Mouse (Mus musculus): ENCODE measurements around the gene Blvrb. TPM values are rescaled to one million over a fixed set of nuclear protein-coding genes. Genes with fewer than 3 reads are reported as not detected.
"Not testable (repeated sequence)": the region's sequence is repeated elsewhere in the genome, so short reads cannot be mapped to it uniquely, and the experiment has no call there.

Blvrb gene
- total RNA-seq, 2 experiments from 2014 or later: 58.4 to 62.1 TPM

- DNase-seq (ENCODE audit: low spot score in 2 of 2): no peak
Observed at GRCm38 (mm10) chr7:27480927-27481626, 33.3 kb downstream of the Blvrb start.

GRCm38 (mm10) chr7:27481627-27481969 is 33.8 kb downstream of the Blvrb start:
- DNase-seq (ENCODE audit: low spot score in 2 of 2): peak; percentile 61 to 84

- DNase-seq (ENCODE audit: low spot score in 2 of 2): no peak
Observed at GRCm38 (mm10) chr7:27483860-27484259, 36.1 kb downstream of the Blvrb start.

GRCm38 (mm10) chr7:27486102-27486769 is 38.5 kb downstream of the Blvrb start:
- DNase-seq (ENCODE audit: low spot score in 2 of 2): no peak

- peak; percentile 96 to 100 for DNase-seq (ENCODE audit: low spot score in 2 of 2)
Observed at GRCm38 (mm10) chr7:27486770-27487697, 39.3 kb downstream of the Blvrb start, which contains the start of gene Sertad1. Gene Sertad1, plus strand, starts transcription at chr7:27486910.

- DNase-seq (ENCODE audit: low spot score in 2 of 2): peak in 1 of 2 experiments; percentile 61
Observed at GRCm38 (mm10) chr7:27487740-27488268, 40.0 kb downstream of the Blvrb start.

- DNase-seq (ENCODE audit: low spot score in 2 of 2): no peak
Observed at GRCm38 (mm10) chr7:27489270-27489869, 41.6 kb downstream of the Blvrb start.

GRCm38 (mm10) chr7:27490227-27490542 is 42.4 kb downstream of the Blvrb start:
- DNase-seq (ENCODE audit: low spot score in 2 of 2): no peak

- DNase-seq (ENCODE audit: low spot score in 2 of 2): peak; percentile 87 to 88
Observed at GRCm38 (mm10) chr7:27490543-27491329, 43.0 kb downstream of the Blvrb start.

- no peak for DNase-seq (ENCODE audit: low spot score in 2 of 2)
Observed at GRCm38 (mm10) chr7:27491856-27492255, 44.1 kb downstream of the Blvrb start.

- no peak for DNase-seq (ENCODE audit: low spot score in 2 of 2)
Observed at GRCm38 (mm10) chr7:27493022-27493421, 45.2 kb downstream of the Blvrb start.

GRCm38 (mm10) chr7:27493450-27493849 is 45.7 kb downstream of the Blvrb start:
- no peak for DNase-seq (ENCODE audit: low spot score in 2 of 2)

GRCm38 (mm10) chr7:27494659-27495367 is 47.0 kb downstream of the Blvrb start:
- not testable (repeated sequence) for DNase-seq (ENCODE audit: low spot score in 2 of 2)

GRCm38 (mm10) chr7:27499036-27499435 is 51.3 kb downstream of the Blvrb start, which contains the start of gene Prx:
Gene Prx, plus strand, starts transcription at chr7:27499324.
- no peak for DNase-seq (ENCODE audit: low spot score in 2 of 2)

- DNase-seq (ENCODE audit: low spot score in 2 of 2): no peak
Observed at GRCm38 (mm10) chr7:27501620-27502019, 53.8 kb downstream of the Blvrb start.

GRCm38 (mm10) chr7:27506765-27507370 is 59.1 kb downstream of the Blvrb start:
- no peak for DNase-seq (ENCODE audit: low spot score in 2 of 2)

- DNase-seq (ENCODE audit: low spot score in 2 of 2): peak; percentile 97 to 99
Observed at GRCm38 (mm10) chr7:27507711-27508647, 60.2 kb downstream of the Blvrb start.

GRCm38 (mm10) chr7:27508648-27509005 is 60.8 kb downstream of the Blvrb start:
- DNase-seq (ENCODE audit: low spot score in 2 of 2): peak in 1 of 2 experiments; percentile 42
